Mouse (Mus musculus): ENCODE results near the gene Rab3gap2. TPM values are rescaled to one million over a fixed set of nuclear protein-coding genes. Genes with fewer than 3 reads are reported as not detected.

The Rab3gap2 gene
- total RNA-seq, 1 experiment, result 38.8 TPM

- peaks cover 0 to 4% of the 10 kb centered on the region in 2 experiments; a peak in 1 of 4 replicates for H3K4me1 ChIP-seq (ENCODE audit: control insufficient read depth in 2 of 2, insufficient read depth in 2 of 2, low read length in 2 of 2, poor library complexity in 1 of 2)
- in situ Hi-C loops (cut with MboI; ENCODE audit: low sequenced_read_pairs in 2 of 2, unreplicated experiment in 2 of 2), result no loop called here
- peaks cover 2% of the 10 kb centered on the region; the same call in 1 of the 2 replicates for H3K36me3 ChIP-seq (ENCODE audit: control insufficient read depth, insufficient read depth, low read length, poor library complexity, severe bottlenecking)
- DNase-seq (ENCODE audit: low read depth, low spot score), result no peak
- no peak for TF ChIP-seq ZNF384 (IDR thresholded peaks at IDR 0.05; ENCODE audit: low read depth, low read length)
- no peak for TF ChIP-seq MAFK (IDR thresholded peaks at IDR 0.05; ENCODE audit: insufficient read depth, low read depth, low read length)
- TF ChIP-seq ZC3H11A (IDR thresholded peaks at IDR 0.05; ENCODE audit: borderline replicate concordance, low read depth, low read length), result no peak
- TF ChIP-seq HCFC1 (IDR thresholded peaks at IDR 0.05; ENCODE audit: borderline replicate concordance, insufficient read depth, low read length), result no peak
- no peak for TF ChIP-seq CHD2 (IDR thresholded peaks at IDR 0.05; ENCODE audit: low read depth, low read length)
- no peak overlapping the region for H3K4me3 ChIP-seq (ENCODE audit: insufficient read depth in 1 of 2, low read depth in 1 of 2, low read length in 2 of 2, poor library complexity in 1 of 2, severe bottlenecking in 1 of 2)
- H3K9ac ChIP-seq (ENCODE audit: insufficient read depth, low read depth, low read length, poor library complexity, severe bottlenecking), result no peak overlapping the region
- no peaks in the 10 kb centered on the region for H3K9me3 ChIP-seq (ENCODE audit: control insufficient read depth, insufficient read depth, low read depth, low read length)
- no peak overlapping the region for H3K27ac ChIP-seq (ENCODE audit: insufficient read depth, low read depth, low read length, poor library complexity, severe bottlenecking)
These were observed 103.7 kb downstream of the Rab3gap2 start for GRCm38 (mm10) chr1:185307645-185308044.

- no peak overlapping the region for H3K9ac ChIP-seq (ENCODE audit: insufficient read depth, low read depth, low read length, poor library complexity, severe bottlenecking)
- DNase-seq (ENCODE audit: low read depth, low spot score), result no peak
- H3K4me1 ChIP-seq (ENCODE audit: control insufficient read depth in 2 of 2, insufficient read depth in 2 of 2, low read length in 2 of 2, poor library complexity in 1 of 2), result 0 out of 4 replicates have a peak, but pooled peaks cover 0 to 2% of the 10 kb centered on the region in 2 experiments
- no peak overlapping the region for H3K4me3 ChIP-seq (ENCODE audit: insufficient read depth in 1 of 2, low read depth in 1 of 2, low read length in 2 of 2, poor library complexity in 1 of 2, severe bottlenecking in 1 of 2)
- H3K9me3 ChIP-seq (ENCODE audit: control insufficient read depth, insufficient read depth, low read depth, low read length), result no peaks in the 10 kb centered on the region
- H3K36me3 ChIP-seq (ENCODE audit: control insufficient read depth, insufficient read depth, low read length, poor library complexity, severe bottlenecking), result peaks cover 2% of the 10 kb centered on the region; the same call in 1 of the 2 replicates
- no peak for TF ChIP-seq ZC3H11A (IDR thresholded peaks at IDR 0.05; ENCODE audit: borderline replicate concordance, low read depth, low read length)
- H3K27ac ChIP-seq (ENCODE audit: insufficient read depth, low read depth, low read length, poor library complexity, severe bottlenecking), result no peak overlapping the region
- in situ Hi-C loops (cut with MboI; ENCODE audit: low sequenced_read_pairs in 2 of 2, unreplicated experiment in 2 of 2), result no loop called here
These were observed 104.4 kb downstream of the Rab3gap2 start for GRCm38 (mm10) chr1:185308334-185308733.

GRCm38 (mm10) chr1:185308908-185309307 is 105.0 kb downstream of the Rab3gap2 start:
- H3K4me3 ChIP-seq (ENCODE audit: insufficient read depth in 1 of 2, low read depth in 1 of 2, low read length in 2 of 2, poor library complexity in 1 of 2, severe bottlenecking in 1 of 2), result no peak overlapping the region
- in situ Hi-C loops (cut with MboI; ENCODE audit: low sequenced_read_pairs in 2 of 2, unreplicated experiment in 2 of 2), result no loop called here
- no peaks in the 10 kb centered on the region for H3K9me3 ChIP-seq (ENCODE audit: control insufficient read depth, insufficient read depth, low read depth, low read length)
- no peak overlapping the region for H3K9ac ChIP-seq (ENCODE audit: insufficient read depth, low read depth, low read length, poor library complexity, severe bottlenecking)
- peaks cover 7% of the 10 kb centered on the region; the same call in 1 of the 2 replicates for H3K36me3 ChIP-seq (ENCODE audit: control insufficient read depth, insufficient read depth, low read length, poor library complexity, severe bottlenecking)
- 0 out of 4 replicates have a peak, but pooled peaks cover 0 to 2% of the 10 kb centered on the region in 2 experiments for H3K4me1 ChIP-seq (ENCODE audit: control insufficient read depth in 2 of 2, insufficient read depth in 2 of 2, low read length in 2 of 2, poor library complexity in 1 of 2)
- TF ChIP-seq ZNF384 (IDR thresholded peaks at IDR 0.05; ENCODE audit: low read depth, low read length) (no peak), HCFC1 (IDR thresholded peaks at IDR 0.05; ENCODE audit: borderline replicate concordance, insufficient read depth, low read length) (no peak), CHD2 (IDR thresholded peaks at IDR 0.05; ENCODE audit: low read depth, low read length) (no peak), MAFK (IDR thresholded peaks at IDR 0.05; ENCODE audit: insufficient read depth, low read depth, low read length) (no peak), ZC3H11A (IDR thresholded peaks at IDR 0.05; ENCODE audit: borderline replicate concordance, low read depth, low read length) (no peak)
- DNase-seq (ENCODE audit: low read depth, low spot score), result no peak
- H3K27ac ChIP-seq (ENCODE audit: insufficient read depth, low read depth, low read length, poor library complexity, severe bottlenecking), result no peak overlapping the region

GRCm38 (mm10) chr1:185311949-185312348 is 108.0 kb downstream of the Rab3gap2 start:
- Histone ChIP-seq H3K9ac (ENCODE audit: insufficient read depth, low read depth, low read length, poor library complexity, severe bottlenecking) (no peak overlapping the region), H3K4me3 (ENCODE audit: insufficient read depth in 1 of 2, low read depth in 1 of 2, low read length in 2 of 2, poor library complexity in 1 of 2, severe bottlenecking in 1 of 2) (no peak overlapping the region), H3K27ac (ENCODE audit: insufficient read depth, low read depth, low read length, poor library complexity, severe bottlenecking) (no peak overlapping the region), H3K36me3 (ENCODE audit: control insufficient read depth, insufficient read depth, low read length, poor library complexity, severe bottlenecking) (peaks cover 17% of the 10 kb centered on the region), H3K9me3 (ENCODE audit: control insufficient read depth, insufficient read depth, low read depth, low read length) (no peaks in the 10 kb centered on the region), H3K4me1 (ENCODE audit: control insufficient read depth in 2 of 2, insufficient read depth in 2 of 2, low read length in 2 of 2, poor library complexity in 1 of 2) (no peaks in the 10 kb centered on the region)
- TF ChIP-seq ZNF384 (IDR thresholded peaks at IDR 0.05; ENCODE audit: low read depth, low read length), result no peak
- DNase-seq (ENCODE audit: low read depth, low spot score), result no peak
- in situ Hi-C loops (cut with MboI; ENCODE audit: low sequenced_read_pairs in 2 of 2, unreplicated experiment in 2 of 2), result no loop called here

- no peaks in the 10 kb centered on the region for H3K9me3 ChIP-seq (ENCODE audit: control insufficient read depth, insufficient read depth, low read depth, low read length)
- in situ Hi-C loops (cut with MboI; ENCODE audit: low sequenced_read_pairs in 2 of 2, unreplicated experiment in 2 of 2), result no loop called here
- no peaks in the 10 kb centered on the region for H3K4me1 ChIP-seq (ENCODE audit: control insufficient read depth in 2 of 2, insufficient read depth in 2 of 2, low read length in 2 of 2, poor library complexity in 1 of 2)
- H3K9ac ChIP-seq (ENCODE audit: insufficient read depth, low read depth, low read length, poor library complexity, severe bottlenecking), result no peak overlapping the region
- H3K27ac ChIP-seq (ENCODE audit: insufficient read depth, low read depth, low read length, poor library complexity, severe bottlenecking), result no peak overlapping the region
- no peak for DNase-seq (ENCODE audit: low read depth, low spot score)
- no peak overlapping the region for H3K4me3 ChIP-seq (ENCODE audit: insufficient read depth in 1 of 2, low read depth in 1 of 2, low read length in 2 of 2, poor library complexity in 1 of 2, severe bottlenecking in 1 of 2)
- no peak for TF ChIP-seq MAFK (IDR thresholded peaks at IDR 0.05; ENCODE audit: insufficient read depth, low read depth, low read length)
- TF ChIP-seq ZNF384 (IDR thresholded peaks at IDR 0.05; ENCODE audit: low read depth, low read length), result no peak
- no peak for TF ChIP-seq ZC3H11A (IDR thresholded peaks at IDR 0.05; ENCODE audit: borderline replicate concordance, low read depth, low read length)
- TF ChIP-seq HCFC1 (IDR thresholded peaks at IDR 0.05; ENCODE audit: borderline replicate concordance, insufficient read depth, low read length), result no peak
- TF ChIP-seq CHD2 (IDR thresholded peaks at IDR 0.05; ENCODE audit: low read depth, low read length), result no peak
- H3K36me3 ChIP-seq (ENCODE audit: control insufficient read depth, insufficient read depth, low read length, poor library complexity, severe bottlenecking), result peaks cover 18% of the 10 kb centered on the region
These were observed 110.6 kb downstream of the Rab3gap2 start for GRCm38 (mm10) chr1:185314546-185314945.

All from ES-E14 (cell line).